8 mouse cellular contexts compared by ENCODE assay signal in genomic region chr12:34451198-34451597, GRCm38 (mm10).
A peak's percentile ranks its signal among the peaks of the same experiment; 100 is the strongest.
DNase-seq lines count a peak whose midpoint lies in the region; ATAC-seq lines count a peak whose summit lies in the region.

No protein-coding gene starts in this region.

- 0 out of 2 replicates have a peak, but pooled peaks have one; percentile 27 for ATAC-seq in cerebellum, adult (ENCODE audit: insufficient number of reproducible peaks, low FRiP score, low TSS enrichment)

- DNase-seq in cerebellum, adult 11 months: no peak
- peak; percentile 18 for DNase-seq in kidney, postnatal 10 days
- DNase-seq in kidney, adult 8-10 months: no peak
- DNase-seq in 3T3-L1 (ENCODE audit: low read depth, low spot score): peak; percentile 39
- peak; percentile 42 to 44 for DNase-seq in cerebellum, postnatal 14 days
- no peak for DNase-seq in ovary, postnatal 10 days (ENCODE audit: low spot score)
- no peak for DNase-seq in right cerebral cortex, postnatal 36 days (ENCODE audit: low spot score in 2 of 2)

Comparison
In these comparisons a context has a peak if more than half of its experiments do, and no peak if none do; other contexts are left out.
1. DNase-seq: peak in kidney, postnatal 10 days (single experiment), 3T3-L1 (single experiment) and cerebellum, postnatal 14 days (2 of 2); none in cerebellum, adult 11 months (single experiment), kidney, adult 8-10 months (0 of 2), ovary, postnatal 10 days (single experiment) and right cerebral cortex, postnatal 36 days (0 of 2).